Mouse (Mus musculus) gastrocnemius, postnatal 10 days (tissue): ENCODE measurements around the gene Kif1b. TPM values are rescaled to one million over a fixed set of nuclear protein-coding genes. Genes with fewer than 3 reads are reported as not detected.
"Not testable (repeated sequence)": the region's sequence is repeated elsewhere in the genome, so short reads cannot be mapped to it uniquely, and the experiment has no call there.

Experiments used
- DNase-seq: peaks from one replicate; pipeline ENCODE4 v3.0.0; 2021; ENCODE audit warnings: mixed read lengths
- total RNA-seq, 2 experiments: library from RNA; stranded (reverse); gene quantifications; 2 replicates each; pipeline ENCODE4 v1.2.3; 2021

Kif1b gene
- total RNA-seq, 2 experiments from 2014 or later, result 245 to 257 TPM

DNA sequence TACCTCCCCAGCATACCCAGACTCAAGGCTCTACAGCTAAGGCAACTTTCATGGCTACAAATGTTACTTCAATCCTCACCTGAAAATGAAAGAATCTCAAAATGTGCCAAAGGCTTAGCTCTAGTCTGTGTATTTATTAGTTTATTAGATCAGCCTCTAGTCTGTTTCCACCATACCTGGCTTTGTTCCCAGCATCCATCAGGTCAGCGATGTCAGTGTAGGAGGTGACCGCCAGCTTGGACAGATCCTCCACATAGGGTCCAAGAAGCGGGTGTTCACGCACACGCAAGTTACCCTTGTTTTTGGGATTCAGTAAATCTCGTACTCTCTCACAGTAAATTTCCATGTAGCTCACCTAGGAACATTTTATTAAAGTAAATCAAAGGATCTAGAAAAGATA is 37.0 kb downstream of the Kif1b start:
- DNase-seq, result no peak

DNA sequence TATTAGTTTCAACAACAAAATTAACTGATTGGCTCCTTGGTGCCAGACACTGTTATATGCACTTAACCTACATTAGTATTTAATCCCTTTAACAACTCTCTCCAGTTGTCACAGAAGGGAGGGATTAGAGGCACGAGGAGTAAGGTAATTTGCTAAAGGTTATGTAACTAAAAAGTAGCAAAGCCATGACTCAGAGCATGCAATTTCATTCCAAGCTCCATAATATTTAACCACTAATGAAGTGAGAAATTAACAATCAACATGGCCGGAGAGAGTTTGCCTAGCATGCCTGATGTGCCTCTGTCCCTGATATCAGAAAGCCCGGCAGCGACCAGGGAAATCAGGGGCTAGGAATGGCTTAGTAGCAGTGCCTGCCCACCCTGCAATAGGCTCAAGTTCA is 38.5 kb downstream of the Kif1b start:
- DNase-seq, result no peak

DNA sequence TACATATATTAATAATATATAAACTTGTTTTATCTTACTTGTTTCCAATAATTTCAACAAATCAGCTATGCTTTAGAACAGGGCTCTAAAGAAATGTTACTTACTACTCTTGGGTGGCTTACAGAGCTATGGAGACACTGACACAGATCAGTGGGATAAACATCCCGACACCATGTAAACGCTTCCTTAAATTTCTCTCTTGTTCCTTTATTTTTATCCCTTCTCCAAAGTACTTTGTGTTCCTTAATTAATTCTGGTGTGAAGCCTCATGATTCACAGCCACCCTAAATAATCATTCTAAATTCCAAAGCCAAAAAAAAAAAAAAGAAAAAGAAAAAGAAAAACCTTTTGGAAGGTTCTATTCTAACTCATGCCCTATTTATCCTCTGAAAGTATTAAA is 42.6 kb downstream of the Kif1b start:
- DNase-seq, result no peak

DNA sequence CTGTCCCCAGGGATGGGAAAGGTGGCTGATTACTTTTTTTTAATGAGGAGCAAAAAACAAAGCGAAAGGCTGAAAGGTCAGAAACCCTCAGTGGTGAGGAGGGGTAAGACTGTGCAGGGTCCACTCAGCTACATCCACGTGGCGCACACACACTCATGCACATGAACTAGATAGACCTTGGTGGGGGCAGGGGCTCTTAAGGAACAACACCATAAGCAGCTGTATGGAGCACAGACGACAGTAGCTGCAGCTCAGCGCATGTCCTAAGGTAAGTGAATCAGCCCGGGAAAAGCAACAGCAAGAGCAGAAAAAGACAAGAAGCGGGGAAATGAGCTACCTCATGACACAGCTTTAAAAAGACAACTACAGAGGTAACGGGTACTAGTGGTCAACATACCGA is 44.3 kb downstream of the Kif1b start:
- DNase-seq, result no peak

DNA sequence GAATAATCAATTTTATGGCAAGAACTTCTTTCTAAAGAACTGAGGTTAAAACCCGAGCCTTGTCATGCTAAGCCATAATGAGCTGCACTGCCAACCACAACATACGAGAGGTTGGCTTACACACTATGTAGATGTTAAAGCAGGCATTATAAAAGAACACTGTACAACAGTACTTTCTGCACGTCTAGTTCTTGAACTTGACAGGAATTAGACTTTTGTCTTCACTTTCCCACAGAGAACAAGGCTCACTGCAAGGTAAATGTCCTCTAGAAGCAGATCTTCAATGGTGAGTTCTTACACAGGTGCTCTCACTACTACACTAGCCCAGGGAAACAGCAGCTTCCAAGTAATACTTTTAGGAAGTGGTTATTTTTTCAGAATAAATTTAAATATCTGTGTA is 46.0 kb downstream of the Kif1b start:
- no peak for DNase-seq

DNA sequence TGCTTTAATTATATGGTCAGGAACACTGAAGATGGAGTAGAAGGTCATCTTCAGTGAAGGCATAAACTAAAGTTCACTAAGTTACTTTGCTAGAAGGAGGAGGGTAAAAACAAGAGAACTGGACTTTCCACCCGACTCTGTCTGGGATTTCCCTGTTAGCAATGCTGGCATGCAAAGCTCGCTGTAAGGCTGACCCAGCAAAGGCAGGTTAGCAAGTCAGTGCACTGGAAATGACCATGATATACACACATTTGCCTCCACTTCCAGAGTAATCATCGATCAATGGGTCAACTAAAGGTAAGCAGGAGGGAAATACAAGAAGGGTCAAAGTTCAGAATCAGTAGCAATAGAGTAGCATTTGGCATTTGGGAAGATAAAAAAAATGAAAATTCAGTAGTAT is 46.6 kb downstream of the Kif1b start:
- no peak for DNase-seq

DNA sequence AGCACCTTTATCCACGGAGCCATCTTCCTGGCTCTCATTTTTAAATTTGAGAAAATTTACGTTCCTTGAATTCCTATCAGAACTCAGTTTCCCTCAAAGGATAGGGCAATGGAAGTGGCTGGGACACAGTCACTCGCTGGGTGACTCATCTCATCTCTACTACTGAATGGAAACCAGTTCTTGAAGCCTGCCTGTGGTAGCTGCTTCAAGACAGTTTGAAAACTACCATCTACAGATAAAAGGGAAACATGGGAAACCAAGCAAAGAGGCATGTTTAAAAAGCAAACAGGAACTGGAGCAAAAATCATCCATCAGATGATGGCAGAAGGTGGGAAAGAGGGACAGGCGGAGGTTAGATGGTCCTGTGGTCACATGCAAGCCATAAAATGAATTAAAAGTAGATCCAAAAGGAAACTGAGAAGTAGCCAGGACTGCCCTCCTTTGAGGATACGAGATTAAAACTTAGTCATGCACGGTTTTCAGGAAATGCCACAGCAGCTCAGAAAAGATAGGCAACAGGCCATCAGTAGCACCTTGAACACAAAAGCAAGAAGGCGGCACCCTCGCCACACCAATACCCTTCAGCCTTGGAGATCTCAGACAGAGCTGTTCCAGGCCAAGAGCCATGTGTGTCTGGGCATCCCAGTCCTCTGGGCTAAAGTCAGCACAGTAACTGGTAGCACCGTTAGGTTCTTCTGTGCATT is 48.0 kb downstream of the Kif1b start:
- DNase-seq, result no peak

DNA sequence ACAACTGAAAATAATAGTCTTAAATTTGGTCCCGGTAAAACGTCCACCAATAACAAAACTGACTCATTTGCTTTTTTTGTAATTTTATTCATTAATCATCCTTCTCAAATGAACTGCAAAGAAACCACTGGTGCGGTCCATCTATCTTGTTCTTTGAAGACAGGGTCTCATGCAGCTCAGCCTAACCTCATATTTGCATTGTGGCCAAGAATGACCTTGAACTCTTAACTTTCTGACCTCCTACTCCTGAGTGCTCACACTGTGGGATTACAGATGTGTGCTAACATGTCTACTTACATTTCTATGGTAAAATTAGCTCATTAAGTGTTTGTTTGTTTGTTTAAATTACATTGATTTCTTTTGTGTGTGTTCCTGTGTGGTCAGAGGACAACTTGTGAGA is 48.6 kb downstream of the Kif1b start:
- DNase-seq, result no peak

DNA sequence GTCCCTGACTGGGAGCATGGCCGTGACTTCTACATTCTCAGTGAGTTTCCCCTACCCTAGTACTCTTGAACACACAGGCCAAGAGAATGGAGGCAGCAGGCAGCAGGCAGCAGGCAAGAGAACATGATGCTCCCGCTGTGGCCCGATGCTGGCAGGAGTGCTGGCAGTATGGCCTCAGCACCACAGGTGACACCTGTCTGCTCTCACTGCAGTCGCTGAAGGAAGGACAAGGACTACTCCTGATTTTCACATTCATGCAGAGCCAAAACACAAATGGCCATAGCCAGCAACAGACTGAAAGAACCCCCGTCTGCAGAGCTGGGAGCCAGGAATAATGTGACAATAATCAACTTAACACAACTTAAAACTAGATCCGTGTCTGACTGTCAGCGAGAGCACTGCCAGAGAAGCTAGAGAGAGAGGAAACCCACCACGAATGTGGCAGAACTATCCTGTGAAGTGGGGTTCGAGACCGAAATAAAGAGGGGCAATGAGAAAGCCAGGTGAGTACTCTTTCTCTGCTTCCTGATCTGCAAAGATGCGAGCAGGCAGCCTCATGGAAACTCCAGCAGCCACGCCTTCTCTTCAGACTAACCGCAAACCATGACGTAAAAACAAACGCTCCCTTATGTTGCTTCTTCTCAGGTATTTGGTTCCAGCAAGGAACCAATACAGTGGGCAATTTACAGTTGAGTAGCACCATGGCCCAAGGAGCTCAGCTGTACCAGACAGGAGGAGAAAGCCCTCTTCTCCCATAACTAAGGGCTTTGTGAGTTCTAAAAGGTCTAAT is 50.8 kb downstream of the Kif1b start:
- DNase-seq, result no peak

DNA sequence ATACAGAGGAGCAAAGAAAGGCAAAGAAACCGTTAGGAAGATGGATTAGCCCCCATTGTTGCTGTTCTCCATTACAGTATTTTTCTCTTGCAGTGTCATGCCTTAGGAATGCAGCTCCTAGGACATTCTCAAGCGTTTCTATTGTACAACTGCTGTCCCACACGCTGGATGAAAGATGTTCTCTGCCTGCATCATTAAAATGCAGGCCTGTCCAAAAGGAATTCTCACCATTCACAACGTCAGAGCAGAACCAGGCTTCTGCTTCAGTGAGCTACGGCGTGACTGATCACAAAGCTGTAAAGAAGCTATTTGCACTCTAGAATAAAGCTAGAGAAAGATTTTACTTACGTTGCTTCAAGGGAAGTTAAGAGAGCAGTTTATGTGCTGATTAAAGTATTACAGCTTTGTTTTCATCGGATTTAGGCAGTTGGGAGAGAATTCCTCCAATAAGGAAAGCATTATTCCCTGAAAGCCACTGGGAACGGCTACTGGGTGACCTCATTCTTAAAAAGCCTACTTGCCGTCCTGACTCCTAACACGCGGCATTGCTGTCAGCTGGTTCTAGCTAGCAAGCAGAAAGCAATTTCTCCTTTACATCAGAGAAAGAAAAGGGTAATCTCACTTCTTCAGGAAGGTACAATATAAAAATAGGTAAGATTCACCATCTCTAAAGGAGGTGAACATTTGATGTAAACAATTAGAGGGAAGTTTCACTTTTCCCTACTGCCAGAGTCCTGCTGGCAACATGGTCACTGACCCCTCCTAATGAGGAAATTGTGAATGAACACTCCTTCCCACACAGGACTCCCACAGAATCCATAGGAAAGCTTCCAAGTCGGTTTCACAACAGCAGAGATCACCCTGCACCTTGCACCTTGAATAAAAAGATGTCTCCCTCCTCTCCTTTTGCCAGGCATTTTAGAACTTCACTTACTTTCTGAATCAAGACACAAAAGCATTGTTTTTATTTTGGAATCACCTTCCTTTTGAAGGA is 51.9 kb downstream of the Kif1b start:
- no peak for DNase-seq

DNA sequence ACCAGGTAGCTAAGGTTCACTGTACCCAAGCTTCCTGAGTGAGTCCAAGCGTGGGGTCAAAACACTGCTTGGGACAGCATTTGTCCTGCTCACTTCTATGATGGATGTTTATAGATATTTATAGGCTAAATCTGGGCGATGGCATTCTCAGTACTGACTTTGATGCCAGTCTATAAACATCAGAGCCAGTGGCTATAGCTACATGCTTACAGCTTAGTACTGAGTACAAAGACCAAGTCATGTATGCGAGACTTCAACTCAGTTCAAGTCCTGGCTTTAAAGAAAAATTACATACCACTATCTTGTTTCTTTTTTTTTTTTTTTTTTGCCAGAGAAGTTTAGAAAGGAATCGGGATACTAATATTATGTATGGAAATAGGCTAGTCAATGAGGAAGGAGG is 52.7 kb downstream of the Kif1b start:
- no peak for DNase-seq

DNA sequence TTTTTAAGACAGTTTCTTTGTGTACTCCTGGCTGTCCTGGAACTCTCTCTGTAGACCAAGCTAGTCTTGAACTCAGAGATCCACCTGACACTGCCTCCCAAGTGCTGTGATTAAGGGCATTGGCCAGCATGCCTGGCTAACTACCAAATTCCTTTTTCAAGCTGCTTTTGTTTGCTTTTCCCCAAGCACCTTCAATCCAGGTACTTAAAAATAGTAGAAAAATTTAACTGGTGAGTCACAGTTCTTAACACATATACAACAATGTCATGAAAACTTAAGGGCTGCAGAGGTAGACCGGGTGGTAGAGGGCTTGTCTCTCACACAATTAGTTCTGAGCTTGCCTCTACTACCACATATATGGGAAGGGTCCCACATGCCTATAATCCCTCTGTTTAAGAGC is 58.2 kb downstream of the Kif1b start:
- no peak for DNase-seq

DNA sequence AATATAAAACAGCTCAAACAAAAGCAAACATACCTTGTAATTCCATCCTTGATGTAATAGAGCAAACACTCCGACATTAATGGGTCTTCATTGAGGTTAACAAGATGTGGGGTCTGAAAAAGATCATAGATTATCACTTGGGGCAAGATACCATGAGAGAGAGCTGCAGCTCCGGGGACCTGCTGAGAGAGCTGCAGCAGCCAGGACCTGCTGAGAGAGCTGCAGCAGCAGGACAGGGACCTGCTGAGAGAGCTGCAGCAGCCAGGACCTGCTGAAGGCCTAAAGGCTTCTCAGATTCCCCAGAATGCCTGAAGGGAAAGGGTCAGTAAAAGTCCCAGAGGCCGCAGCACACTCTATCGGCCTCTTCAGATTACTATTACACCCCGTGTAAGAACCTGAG is 59.7 kb downstream of the Kif1b start:
- no peak for DNase-seq

DNA sequence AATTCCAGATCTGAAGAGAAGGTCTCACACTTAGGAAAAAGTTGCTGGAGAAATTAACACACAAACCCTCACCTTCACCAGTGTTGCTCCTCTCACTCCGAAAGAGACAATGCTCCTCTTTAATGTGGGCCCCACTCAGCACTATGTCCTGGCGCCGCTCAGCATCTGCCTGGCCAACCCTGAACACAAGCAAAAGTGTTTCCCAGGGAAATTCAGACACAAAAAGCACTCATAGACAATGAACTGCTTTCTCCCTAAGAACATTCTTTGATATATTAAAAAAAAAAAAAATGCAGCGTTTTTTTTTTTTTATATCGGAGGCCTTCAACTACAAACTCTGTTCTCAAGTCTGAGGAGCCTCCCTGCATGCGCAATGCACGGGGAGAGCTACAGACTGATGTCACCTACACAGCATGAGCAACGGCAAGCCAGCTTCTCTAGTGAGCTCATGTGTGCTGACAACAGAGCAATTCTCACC is 60.3 kb downstream of the Kif1b start:
- no peak for DNase-seq

DNA sequence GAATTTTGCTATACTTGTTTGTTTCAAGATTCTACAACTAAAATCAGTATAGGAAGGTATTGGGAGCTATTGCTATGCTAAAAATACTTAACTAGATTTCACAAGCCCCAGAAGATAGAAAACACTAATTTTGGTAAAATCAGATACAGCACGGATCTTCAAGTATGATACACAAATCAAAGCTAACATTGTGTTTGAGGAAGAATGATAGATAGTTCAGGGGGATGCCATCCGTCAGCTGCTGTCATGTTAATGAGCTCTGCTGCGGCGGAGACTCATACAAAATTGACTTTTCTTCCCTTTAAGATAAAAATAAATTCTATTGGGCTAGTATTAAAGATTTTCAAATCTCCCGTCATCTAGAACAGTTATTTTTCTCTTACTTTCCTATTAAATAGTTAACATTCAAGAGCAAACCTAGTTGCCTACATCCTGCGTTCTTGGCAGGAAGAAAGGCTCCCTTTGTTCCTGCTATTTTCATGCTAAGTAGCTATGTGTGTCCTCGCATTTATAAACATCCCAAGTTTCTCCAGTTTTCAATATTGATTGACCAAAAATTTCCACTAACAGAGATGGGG is 60.8 kb downstream of the Kif1b start:
- no peak for DNase-seq

DNA sequence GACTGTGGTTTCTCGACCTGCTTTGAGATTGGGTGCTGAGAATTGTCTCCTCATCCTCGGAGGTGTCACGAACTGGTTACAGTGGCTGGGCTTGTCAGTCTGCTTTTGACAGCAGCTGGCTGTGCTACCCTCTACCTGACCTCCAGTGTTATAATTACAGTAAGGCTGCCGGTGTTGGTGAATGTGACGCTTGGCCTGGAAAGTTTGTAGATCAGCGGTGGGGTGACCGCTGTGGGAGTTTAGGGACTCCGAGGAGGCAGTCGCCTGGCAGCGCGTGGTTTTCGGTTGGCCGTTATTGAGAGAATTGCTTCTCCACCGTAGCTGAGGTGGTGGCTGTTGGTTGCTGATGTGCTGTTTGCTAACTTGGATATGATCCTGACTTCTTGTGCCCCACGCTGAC is 70.5 kb downstream of the Kif1b start:
- no peak for DNase-seq

DNA sequence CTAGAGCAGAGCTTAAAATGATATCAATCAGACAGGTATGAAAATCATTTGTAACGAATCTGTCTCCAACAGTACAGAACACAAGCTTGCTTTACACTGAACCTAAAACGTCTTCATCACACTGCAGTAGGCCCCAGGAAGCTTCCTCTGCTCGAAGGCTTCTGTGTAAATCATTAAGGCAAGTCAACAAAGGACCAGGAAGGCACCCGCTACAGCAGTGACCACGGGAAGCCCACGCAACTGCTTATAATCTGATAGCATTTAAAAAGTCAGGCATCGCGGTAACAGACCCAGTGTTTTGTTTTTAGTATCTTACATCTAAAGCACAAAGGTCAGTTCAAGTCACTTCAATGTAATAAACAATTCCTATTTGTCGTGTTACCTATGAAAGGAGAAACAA is 73.6 kb downstream of the Kif1b start:
- no peak for DNase-seq

DNA sequence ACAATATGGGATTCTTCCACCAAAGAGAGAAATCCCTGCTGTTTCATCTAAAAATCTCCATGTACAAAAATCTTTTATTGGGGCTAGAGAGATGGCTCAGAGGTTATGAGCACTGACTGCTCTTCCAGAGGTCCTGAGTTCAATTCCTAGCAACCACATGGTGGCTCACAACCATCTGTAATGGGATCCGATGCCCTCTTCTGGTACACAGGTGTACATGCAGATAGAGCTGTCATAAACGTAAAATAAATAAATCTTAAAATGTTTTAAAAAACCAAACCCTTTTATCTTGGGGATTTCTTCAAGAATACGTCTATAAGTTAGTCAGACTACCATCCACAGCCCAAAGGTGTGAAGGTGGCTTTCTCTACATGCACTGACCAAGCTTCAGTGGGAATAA is 78.8 kb downstream of the Kif1b start:
- DNase-seq, result not testable (repeated sequence)

DNA sequence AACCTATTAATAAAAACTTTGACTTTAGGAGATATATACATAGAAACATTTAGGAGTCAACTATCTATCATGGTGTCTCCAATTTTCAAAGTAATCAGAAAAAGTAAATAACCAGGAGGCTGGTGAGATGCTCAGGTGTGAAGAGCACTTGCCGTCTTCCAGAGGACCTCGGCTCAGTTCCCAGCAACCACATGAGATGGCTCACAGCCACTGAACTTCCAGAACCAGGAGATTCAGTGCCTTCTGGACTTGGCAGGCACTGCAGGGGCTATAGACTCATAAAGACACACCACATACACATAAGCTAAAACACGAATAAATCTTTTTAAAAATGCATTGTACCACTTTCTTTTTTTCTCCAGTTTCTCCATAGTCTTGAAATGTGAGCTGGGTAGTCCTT is 79.2 kb downstream of the Kif1b start:
- no peak for DNase-seq

DNA sequence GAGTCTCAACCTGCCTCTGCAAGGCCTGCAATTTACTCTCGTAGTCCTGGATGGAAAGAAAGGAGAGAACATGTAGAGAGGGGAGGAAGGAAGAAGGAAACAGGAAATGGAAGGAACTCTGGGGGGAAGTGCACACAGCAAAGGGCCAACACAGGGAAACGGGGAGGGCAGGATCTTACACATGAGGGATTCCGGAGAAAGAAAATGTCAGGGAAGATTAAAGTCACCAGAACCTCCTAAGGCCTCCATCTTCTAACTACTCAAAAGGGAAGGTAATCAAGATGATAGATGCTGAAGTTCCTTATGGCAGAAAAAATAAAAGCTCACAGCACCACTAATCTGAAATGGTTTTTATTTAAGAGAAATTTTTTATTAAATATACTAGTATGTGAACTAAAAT is 81.2 kb downstream of the Kif1b start:
- no peak for DNase-seq

DNA sequence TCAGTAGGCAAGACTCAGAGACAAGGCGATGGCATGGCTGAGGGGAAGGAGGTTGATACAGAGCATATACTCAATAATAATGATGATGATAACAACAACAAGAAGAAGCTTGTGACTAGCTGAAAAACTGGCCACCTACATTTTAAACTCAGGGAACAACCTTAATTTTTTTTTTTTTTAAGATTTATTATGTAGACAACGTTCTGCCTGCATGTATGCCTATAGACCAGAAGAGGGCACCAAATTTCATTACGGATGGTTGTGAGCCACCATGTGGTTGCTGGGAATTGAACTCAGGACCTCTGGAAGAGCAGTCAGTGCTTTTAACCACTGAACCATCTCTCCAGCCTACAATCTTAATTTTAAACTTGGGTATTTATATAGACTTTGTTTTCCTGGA is 84.0 kb downstream of the Kif1b start:
- no peak for DNase-seq

DNA sequence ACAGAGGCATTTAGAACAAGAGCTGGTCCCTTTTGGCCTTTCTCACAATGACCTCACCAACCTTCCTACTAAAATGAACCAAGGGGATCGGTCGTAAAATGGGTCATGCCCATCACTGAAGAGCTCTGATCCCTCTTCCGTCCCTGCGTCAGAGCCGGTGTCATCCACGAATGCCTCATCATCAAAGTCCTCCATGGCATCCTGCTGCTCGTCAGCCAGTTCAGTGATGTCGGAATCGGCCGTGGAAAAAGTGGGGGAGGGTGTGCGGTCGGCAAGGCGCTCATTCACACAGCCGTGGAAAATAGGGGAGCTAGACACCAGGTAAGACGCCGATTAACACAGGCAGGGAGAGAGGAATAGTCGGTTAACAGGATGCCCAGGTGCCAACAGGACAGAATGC is 87.0 kb downstream of the Kif1b start:
- no peak for DNase-seq
